Mouse (Mus musculus): Measurements from ENCODE around the gene A930033H14Rik. TPM values are rescaled to one million over a fixed set of nuclear protein-coding genes. Genes with fewer than 3 reads are reported as not detected.

The A930033H14Rik gene
- polyA plus RNA-seq, 1 experiment from 2014 or later, result 1.9 TPM

- Histone ChIP-seq H3K9me3 (ENCODE audit: low read depth, low read length) (no peaks in the 10 kb centered on the region), H3K4me1 (ENCODE audit: insufficient read depth) (no peaks in the 10 kb centered on the region; the same call in 1 of the 2 replicates), H3K9ac (no peak overlapping the region), H3K4me3 (ENCODE audit: low read depth, low read length) (no peak overlapping the region), H3K27me3 (ENCODE audit: insufficient read depth, low read length) (no peaks in the 10 kb centered on the region), H3K27ac (ENCODE audit: low read depth) (no peak overlapping the region), H3K36me3 (ENCODE audit: insufficient read depth) (no peaks in the 10 kb centered on the region), H3K4me2 (no peak overlapping the region)
- 95% methylated on average over 10 of the region's 10 CpGs for WGBS
- DNase-seq (no peak), ATAC-seq (ENCODE audit: insufficient read depth) (no peak)
- no peak for TF ChIP-seq CTCF (IDR thresholded peaks at IDR 0.05; ENCODE audit: low read depth)
These were observed 2.9 kb downstream of the A930033H14Rik start for GRCm38 (mm10) chr10:69210006-69210405.

DNA sequence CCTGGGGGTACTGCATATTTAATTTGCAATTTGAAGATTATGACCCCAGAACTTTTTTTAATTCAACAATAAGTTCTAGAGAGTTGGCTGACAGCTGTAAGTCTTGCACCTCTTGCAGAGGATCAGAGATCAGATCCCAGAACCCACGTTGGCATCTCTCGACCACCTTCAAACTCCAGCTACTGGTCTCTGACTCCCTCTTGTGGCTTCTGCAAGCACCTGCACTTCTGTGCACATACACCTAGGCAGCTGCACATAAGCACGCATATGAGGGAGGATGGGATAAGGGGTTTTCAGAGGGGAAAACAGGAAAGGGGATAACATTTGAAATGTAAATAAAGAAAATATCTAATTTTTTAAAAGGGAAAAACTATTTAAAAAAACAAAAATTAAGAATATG lies 4.2 kb downstream of the A930033H14Rik start:
- no peaks in the 10 kb centered on the region for H3K36me3 ChIP-seq (ENCODE audit: insufficient read depth)
- no peaks in the 10 kb centered on the region for H3K27me3 ChIP-seq (ENCODE audit: insufficient read depth, low read length)
- no peak overlapping the region for H3K4me2 ChIP-seq
- H3K9ac ChIP-seq, result no peak overlapping the region
- ATAC-seq (ENCODE audit: insufficient read depth), result no peak
- WGBS, result 85% methylated on average over 3 of the region's 3 CpGs
- peak; percentile 11; the same call in 1 of the 2 replicates for TF ChIP-seq CTCF (IDR thresholded peaks at IDR 0.05; ENCODE audit: low read depth)
- no peaks in the 10 kb centered on the region for H3K4me1 ChIP-seq (ENCODE audit: insufficient read depth)
- no peak overlapping the region for H3K4me3 ChIP-seq (ENCODE audit: low read depth, low read length)
- DNase-seq, result no peak
- H3K9me3 ChIP-seq (ENCODE audit: low read depth, low read length), result no peaks in the 10 kb centered on the region
- H3K27ac ChIP-seq (ENCODE audit: low read depth), result no peak overlapping the region

- H3K27me3 ChIP-seq (ENCODE audit: insufficient read depth, low read length), result no peaks in the 10 kb centered on the region
- no peak overlapping the region for H3K9ac ChIP-seq
- WGBS, result 81% methylated on average over 15 of the region's 15 CpGs
- DNase-seq (no peak), ATAC-seq (ENCODE audit: insufficient read depth) (no peak)
- no peak for TF ChIP-seq CTCF (IDR thresholded peaks at IDR 0.05; ENCODE audit: low read depth)
- no peaks in the 10 kb centered on the region for H3K36me3 ChIP-seq (ENCODE audit: insufficient read depth)
- H3K27ac ChIP-seq (ENCODE audit: low read depth), result no peak overlapping the region
- no peaks in the 10 kb centered on the region for H3K4me1 ChIP-seq (ENCODE audit: insufficient read depth)
- no peak overlapping the region for H3K4me2 ChIP-seq
- no peak overlapping the region for H3K4me3 ChIP-seq (ENCODE audit: low read depth, low read length)
- H3K9me3 ChIP-seq (ENCODE audit: low read depth, low read length), result no peaks in the 10 kb centered on the region
These were observed 4.8 kb downstream of the A930033H14Rik start for GRCm38 (mm10) chr10:69207981-69208630.

DNA sequence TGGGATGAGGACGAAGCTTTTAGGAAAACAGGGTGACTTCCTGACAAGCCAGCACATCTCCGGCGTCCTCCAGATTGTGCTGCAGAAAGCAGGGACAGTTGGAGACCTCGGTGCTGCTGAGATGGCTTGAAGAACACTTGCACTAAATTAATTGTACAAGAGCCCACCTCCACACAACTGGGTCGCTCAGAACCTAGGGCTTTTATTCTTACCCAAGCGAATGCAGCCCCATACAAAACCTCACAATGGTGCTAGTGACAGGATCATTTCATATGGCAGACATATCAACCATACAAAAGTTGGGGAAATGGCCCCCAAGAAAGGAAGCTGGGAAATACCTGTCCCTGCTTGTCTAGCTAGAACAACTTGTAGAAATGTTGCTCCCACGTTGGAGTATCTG lies 5.4 kb downstream of the A930033H14Rik start:
- Histone ChIP-seq H3K27me3 (ENCODE audit: insufficient read depth, low read length) (no peaks in the 10 kb centered on the region), H3K9me3 (ENCODE audit: low read depth, low read length) (no peaks in the 10 kb centered on the region), H3K4me1 (ENCODE audit: insufficient read depth) (no peaks in the 10 kb centered on the region), H3K4me3 (ENCODE audit: low read depth, low read length) (no peak overlapping the region), H3K36me3 (ENCODE audit: insufficient read depth) (no peaks in the 10 kb centered on the region), H3K27ac (ENCODE audit: low read depth) (no peak overlapping the region), H3K9ac (no peak overlapping the region), H3K4me2 (no peak overlapping the region)
- WGBS, result 82% methylated on average over 7 of the region's 7 CpGs
- DNase-seq (no peak), ATAC-seq (ENCODE audit: insufficient read depth) (no peak)
- no peak for TF ChIP-seq CTCF (IDR thresholded peaks at IDR 0.05; ENCODE audit: low read depth)

DNA sequence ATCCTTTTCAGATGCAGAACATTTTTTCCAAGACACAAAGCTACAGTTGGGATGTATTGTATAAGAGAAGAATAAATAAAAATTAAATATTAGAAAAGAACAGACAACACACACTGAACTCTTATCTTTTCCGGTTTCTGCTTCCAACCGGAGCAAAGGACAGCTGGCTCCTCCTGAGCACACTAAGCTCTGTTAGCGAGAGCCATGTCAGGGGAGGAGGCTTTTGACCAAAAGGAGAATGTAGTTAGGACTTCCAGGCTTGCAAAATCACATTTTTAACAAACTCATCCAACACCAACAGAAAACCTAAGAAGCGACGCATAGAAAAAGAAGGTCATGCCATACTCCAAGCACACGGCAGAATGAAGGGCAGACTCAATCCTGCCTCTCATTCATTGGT lies 6.8 kb downstream of the A930033H14Rik start:
- no peak overlapping the region for H3K4me3 ChIP-seq (ENCODE audit: low read depth, low read length)
- H3K9me3 ChIP-seq (ENCODE audit: low read depth, low read length), result no peaks in the 10 kb centered on the region
- no peak for DNase-seq
- no peak overlapping the region for H3K9ac ChIP-seq
- no peak overlapping the region for H3K4me2 ChIP-seq
- H3K27ac ChIP-seq (ENCODE audit: low read depth), result no peak overlapping the region
- 73% methylated on average over 6 of the region's 6 CpGs for WGBS
- no peaks in the 10 kb centered on the region for H3K27me3 ChIP-seq (ENCODE audit: insufficient read depth, low read length)
- H3K36me3 ChIP-seq (ENCODE audit: insufficient read depth), result no peaks in the 10 kb centered on the region
- no peaks in the 10 kb centered on the region for H3K4me1 ChIP-seq (ENCODE audit: insufficient read depth)
- no peak for ATAC-seq (ENCODE audit: insufficient read depth)
- TF ChIP-seq CTCF (IDR thresholded peaks at IDR 0.05; ENCODE audit: low read depth), result no peak

DNA sequence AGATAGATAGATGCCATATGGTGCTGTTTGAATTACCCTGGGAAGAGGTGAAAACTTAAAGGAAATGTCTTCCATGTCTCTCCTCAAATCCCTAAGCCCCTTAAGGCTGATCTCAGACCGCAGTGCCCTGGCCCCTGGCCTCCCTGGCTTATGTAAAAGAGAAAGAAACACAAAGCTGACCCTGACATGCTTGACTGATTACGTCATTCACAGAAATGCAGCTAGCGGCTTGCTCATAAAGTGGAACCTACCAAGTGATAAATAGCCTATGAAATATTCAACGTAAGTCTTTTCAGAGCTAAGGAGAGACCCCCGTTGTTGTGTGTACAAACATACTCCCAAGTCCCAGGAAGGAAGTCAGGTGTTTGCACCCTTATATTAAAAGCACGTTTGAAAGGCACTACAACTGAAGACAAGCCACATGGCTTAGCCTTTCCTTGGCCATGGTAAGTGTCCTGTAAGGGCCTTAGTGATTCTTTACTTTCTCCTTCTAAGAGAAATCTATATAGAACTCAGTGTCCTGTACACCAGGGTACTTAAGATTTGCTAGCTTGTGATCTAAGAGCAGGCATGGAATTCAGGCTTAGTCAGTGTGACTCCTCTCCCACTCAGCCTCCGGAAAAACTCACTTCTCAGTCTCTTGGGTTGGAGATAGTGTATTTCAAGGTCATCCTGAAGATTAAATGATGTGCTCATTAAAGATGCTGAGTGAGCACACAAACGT lies 8.1 kb downstream of the A930033H14Rik start:
- no peak; the same call in 1 of the 2 replicates for ATAC-seq (ENCODE audit: insufficient read depth)

GRCm38 (mm10) chr10:69193721-69194120 lies 19.2 kb downstream of the A930033H14Rik start:
- TF ChIP-seq CTCF (IDR thresholded peaks at IDR 0.05; ENCODE audit: low read depth), result no peak
- no peaks in the 10 kb centered on the region for H3K36me3 ChIP-seq (ENCODE audit: insufficient read depth)
- H3K4me2 ChIP-seq, result no peak overlapping the region
- no peak overlapping the region for H3K27ac ChIP-seq (ENCODE audit: low read depth)
- no peak for DNase-seq
- no peaks in the 10 kb centered on the region for H3K4me1 ChIP-seq (ENCODE audit: insufficient read depth)
- H3K9me3 ChIP-seq (ENCODE audit: low read depth, low read length), result no peaks in the 10 kb centered on the region
- no peak overlapping the region for H3K4me3 ChIP-seq (ENCODE audit: low read depth, low read length)
- no peak for ATAC-seq (ENCODE audit: insufficient read depth)
- no peak overlapping the region for H3K9ac ChIP-seq
- H3K27me3 ChIP-seq (ENCODE audit: insufficient read depth, low read length), result no peaks in the 10 kb centered on the region
- 87% methylated on average over 10 of the region's 10 CpGs for WGBS

More for the DNA sequence above, 8.1 kb downstream of the A930033H14Rik start:
- whole genome bisulfite sequencing, result 40% methylated on average over 8 of the region's 8 CpGs
- H3K27ac ChIP-seq (ENCODE audit: low read depth), result no peak overlapping the region
- TF ChIP-seq CTCF (IDR thresholded peaks at IDR 0.05; ENCODE audit: low read depth), result no peak
- no peak overlapping the region for H3K9ac ChIP-seq
- peak; percentile 44 for DNase-seq
- H3K4me3 ChIP-seq (ENCODE audit: low read depth, low read length), result no peak overlapping the region
- no peaks in the 10 kb centered on the region for H3K36me3 ChIP-seq (ENCODE audit: insufficient read depth)
- no peak overlapping the region for H3K4me2 ChIP-seq
- H3K9me3 ChIP-seq (ENCODE audit: low read depth, low read length), result no peaks in the 10 kb centered on the region
- no peaks in the 10 kb centered on the region for H3K4me1 ChIP-seq (ENCODE audit: insufficient read depth)
- no peaks in the 10 kb centered on the region for H3K27me3 ChIP-seq (ENCODE audit: insufficient read depth, low read length)

Data from lung, embryonic 14.5 days (tissue).